In the genomic region with DNA sequence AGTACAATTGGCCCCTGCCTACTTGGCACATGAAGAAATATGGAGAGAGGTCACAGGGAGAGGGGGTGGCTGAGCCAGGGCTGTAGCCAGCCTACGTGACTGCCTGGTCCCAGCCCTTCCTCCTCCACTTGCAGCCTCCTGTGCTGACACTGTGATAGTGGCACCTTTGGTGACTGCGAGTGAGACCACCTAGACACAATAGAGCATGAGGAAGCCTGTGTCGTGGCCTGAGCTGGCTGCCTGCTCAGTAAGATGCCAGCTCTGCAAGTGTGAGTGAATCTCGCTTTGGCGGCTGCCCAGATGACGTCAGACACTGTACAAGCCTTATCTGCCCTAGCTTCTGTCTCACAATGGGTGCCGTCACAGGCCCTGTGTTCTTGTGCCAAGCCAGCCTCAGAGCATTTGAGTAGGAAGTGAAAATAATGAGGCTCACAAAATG, we compare ENCODE assay signal across 1 mouse cellular context.
TF ChIP-seq lines count a peak whose summit lies in the region.

No protein-coding gene starts in this region.

TF ChIP-seq in MEL, 35 proteins besides CTCF, POLR2A, EP300 and RAD21:
- TF ChIP-seq RCOR1 (IDR thresholded peaks at IDR 0.05; ENCODE audit: low read depth, low read length) (0 out of 2 replicates have a peak, but pooled peaks have one; percentile 46), MXI1 (IDR thresholded peaks at IDR 0.05; ENCODE audit: low read depth, low read length) (peak; percentile 57; the same call in 1 of the 2 replicates), GATA1 (IDR thresholded peaks at IDR 0.05; ENCODE audit: low read depth, low read length) (peak; percentile 90), KAT2A (conservative IDR thresholded peaks at IDR 0.05; ENCODE audit: low read depth, low read length) (no peak; the same call in 1 of the 2 replicates), ELF1 (IDR thresholded peaks at IDR 0.05; ENCODE audit: low read depth, low read length) (0 out of 2 replicates have a peak, but pooled peaks have one; percentile 46), HCFC1 (IDR thresholded peaks at IDR 0.05; ENCODE audit: low read depth, low read length) (peak; percentile 78), POLR2AphosphoS5 (IDR thresholded peaks at IDR 0.05; ENCODE audit: borderline replicate concordance, low read depth, low read length) (0 out of 2 replicates have a peak, but pooled peaks have one; percentile 24), ETS1 (IDR thresholded peaks at IDR 0.05; ENCODE audit: low read depth, low read length) (peak; percentile 99), MAFK (IDR thresholded peaks at IDR 0.05; ENCODE audit: borderline replicate concordance, low read depth, low read length) (no peak), MYB (IDR thresholded peaks at IDR 0.05; ENCODE audit: low read depth, low read length) (no peak), SIN3A (IDR thresholded peaks at IDR 0.05; ENCODE audit: low read length) (peak; percentile 70), TBP (IDR thresholded peaks at IDR 0.05; ENCODE audit: low read depth, low read length) (peak; percentile 47; the same call in 1 of the 2 replicates), NELFE (IDR thresholded peaks at IDR 0.05; ENCODE audit: low read depth, low read length) (peak; percentile 32; the same call in 1 of the 2 replicates), ZC3H11A (IDR thresholded peaks at IDR 0.05; ENCODE audit: low read depth, low read length) (0 out of 2 replicates have a peak, but pooled peaks have one; percentile 21), MAZ (IDR thresholded peaks at IDR 0.05; ENCODE audit: low read depth, low read length) (no peak), TAL1 (IDR thresholded peaks at IDR 0.05; ENCODE audit: low read length) (peak; percentile 77), MAX (IDR thresholded peaks at IDR 0.05; ENCODE audit: low read length) (peak; percentile 51; the same call in 1 of the 2 replicates), TCF12 (IDR thresholded peaks at IDR 0.05; ENCODE audit: low read depth, low read length) (peak; percentile 73)
